Mouse (Mus musculus): ENCODE data around the gene Lhx1. TPM values are rescaled to one million over a fixed set of nuclear protein-coding genes. Genes with fewer than 3 reads are reported as not detected.

Lhx1 gene
- polyA plus RNA-seq, 1 experiment from 2014 or later, result 2.6 TPM

DNA sequence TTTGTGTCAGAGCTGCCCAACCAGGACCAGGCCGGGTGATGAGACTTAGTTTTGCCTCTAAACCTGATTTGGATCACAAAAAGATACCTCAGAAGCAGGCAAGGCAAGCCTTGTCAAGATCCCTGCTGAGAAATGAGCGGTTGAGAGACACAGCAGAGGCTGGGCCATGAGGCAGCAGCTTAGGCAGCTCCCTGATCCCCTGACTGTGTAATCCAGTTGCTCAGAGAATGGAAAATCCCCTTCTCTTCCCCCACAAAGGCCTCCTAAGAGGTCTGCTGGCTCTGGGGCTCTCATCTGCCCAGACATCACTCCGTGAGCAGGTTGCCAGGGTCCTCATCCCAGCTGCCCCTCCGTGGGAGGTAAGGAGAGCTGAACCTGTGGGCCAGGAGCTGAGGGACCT lies 14.6 kb upstream of the Lhx1 start:
- DNase-seq (ENCODE audit: low spot score), result no peak

DNA sequence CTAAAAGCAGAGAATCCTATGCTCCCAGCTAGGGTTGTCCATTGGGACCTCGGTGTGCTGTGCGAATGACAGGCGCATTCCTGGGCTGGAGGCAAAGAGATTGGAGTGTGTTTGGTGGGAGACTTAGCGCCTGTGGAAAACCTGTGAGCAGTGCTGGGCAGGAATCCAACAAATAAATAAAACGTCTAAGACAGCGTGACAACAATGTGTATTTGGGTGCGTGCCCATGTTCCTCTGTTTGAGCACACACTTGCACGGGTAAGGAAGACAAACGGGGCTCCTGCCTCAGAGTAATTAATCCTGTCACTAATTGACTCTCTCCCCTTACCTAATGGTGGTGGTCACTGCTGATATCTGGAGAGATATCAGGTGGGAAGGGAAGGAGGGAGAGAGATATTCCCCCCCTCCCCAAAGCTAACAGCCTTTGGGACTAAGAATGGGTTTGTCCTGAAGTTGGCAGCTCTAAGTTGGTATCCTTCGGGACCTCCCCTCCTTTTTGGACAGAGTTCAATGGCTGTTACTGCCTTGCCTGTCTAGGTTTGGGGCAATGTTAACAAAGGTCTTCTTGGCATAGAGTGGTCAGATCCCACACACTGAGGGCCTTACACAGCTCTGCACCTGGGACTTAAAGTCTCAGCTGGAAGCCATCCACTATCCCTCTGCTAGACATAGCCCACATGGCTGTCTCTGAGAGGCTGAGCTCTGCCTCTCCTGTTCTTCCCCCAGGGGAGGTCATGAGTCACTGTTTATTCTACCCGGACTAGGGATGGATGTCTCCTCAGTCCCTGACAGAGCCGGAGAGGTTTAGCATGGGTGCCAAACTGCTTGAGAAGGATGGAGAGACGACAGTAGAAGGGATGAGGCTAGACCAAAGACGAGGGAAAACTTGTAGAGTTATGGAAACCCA lies 4.7 kb upstream of the Lhx1 start:
- H3K4me2 ChIP-seq (ENCODE audit: low read depth, low read length), result no peak overlapping the region
- H3K27me3 ChIP-seq (ENCODE audit: control insufficient read depth, insufficient read depth, low read length), result peaks cover 64% of the 10 kb centered on the region
- ATAC-seq (replicated peaks; ENCODE audit: insufficient number of reproducible peaks, low FRiP score, low TSS enrichment, low read depth) (no peak), DNase-seq (ENCODE audit: low spot score) (no peak)
- no peak overlapping the region for H3K27ac ChIP-seq (replicated peaks; ENCODE audit: low read depth, low read length)
- no peaks in the 10 kb centered on the region for H3K36me3 ChIP-seq (replicated peaks; ENCODE audit: control insufficient read depth, insufficient read depth, low read depth, low read length)
- no peak overlapping the region for H3K9ac ChIP-seq (replicated peaks; ENCODE audit: low read length)
- H3K4me1 ChIP-seq (ENCODE audit: control insufficient read depth, insufficient read depth, low read length), result peaks cover 4% of the 10 kb centered on the region
- H3K4me3 ChIP-seq (ENCODE audit: low read depth, low read length), result no peak overlapping the region
- H3K9me3 ChIP-seq (replicated peaks; ENCODE audit: control insufficient read depth, low read length), result no peaks in the 10 kb centered on the region
- 9% methylated on average over 14 of the region's 14 CpGs for WGBS

More for the DNA sequence above, 14.6 kb upstream of the Lhx1 start:
- WGBS, result 12% methylated on average over 4 of the region's 4 CpGs
- H3K27me3 ChIP-seq (ENCODE audit: control insufficient read depth, insufficient read depth, low read length), result no peaks in the 10 kb centered on the region; the same call in 1 of the 2 replicates
- H3K36me3 ChIP-seq (replicated peaks; ENCODE audit: control insufficient read depth, insufficient read depth, low read depth, low read length), result no peaks in the 10 kb centered on the region
- ATAC-seq (replicated peaks; ENCODE audit: insufficient number of reproducible peaks, low FRiP score, low TSS enrichment, low read depth), result no peak
- no peak overlapping the region for H3K9ac ChIP-seq (replicated peaks; ENCODE audit: low read length)
- H3K27ac ChIP-seq (replicated peaks; ENCODE audit: low read depth, low read length), result no peak overlapping the region
- no peak overlapping the region for H3K4me3 ChIP-seq (ENCODE audit: low read depth, low read length)
- no peaks in the 10 kb centered on the region for H3K9me3 ChIP-seq (replicated peaks; ENCODE audit: control insufficient read depth, low read length)
- H3K4me2 ChIP-seq (ENCODE audit: low read depth, low read length), result no peak overlapping the region
- H3K4me1 ChIP-seq (ENCODE audit: control insufficient read depth, insufficient read depth, low read length), result no peaks in the 10 kb centered on the region

DNA sequence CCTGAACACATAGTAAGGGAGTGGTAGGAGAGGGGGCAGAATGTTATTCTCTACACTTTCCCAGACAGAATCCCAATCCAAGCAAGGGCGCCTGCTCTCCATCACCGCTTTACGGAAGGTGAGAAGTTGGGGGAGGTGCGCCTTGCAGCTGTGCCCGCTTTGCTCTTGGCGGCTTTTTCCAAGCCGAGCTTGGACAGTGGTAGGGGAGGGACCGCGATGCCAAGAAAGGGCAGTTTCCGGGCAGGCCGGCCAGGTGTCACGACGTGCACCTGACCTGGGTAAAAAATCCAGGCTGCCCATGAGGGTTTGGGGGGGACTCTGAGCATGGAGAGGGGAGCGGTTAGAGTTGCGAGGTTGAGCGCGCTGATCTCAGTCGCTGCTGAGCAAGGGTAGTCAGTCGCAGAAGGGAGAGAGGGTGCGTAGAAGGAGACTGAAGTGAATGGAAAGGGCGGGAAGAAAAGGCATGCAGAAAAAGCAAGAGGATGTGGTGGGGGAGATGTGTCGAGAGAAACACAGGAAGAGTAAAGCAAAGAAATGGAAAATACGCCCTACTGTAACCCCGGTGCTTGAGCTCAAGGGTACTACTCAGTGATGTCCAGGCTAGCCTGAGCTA lies 3.9 kb upstream of the Lhx1 start:
- Histone ChIP-seq H3K4me2 (ENCODE audit: low read depth, low read length) (peak overlapping the region; percentile 22; the same call in 1 of the 2 replicates), H3K9me3 (replicated peaks; ENCODE audit: control insufficient read depth, low read length) (no peaks in the 10 kb centered on the region), H3K27ac (replicated peaks; ENCODE audit: low read depth, low read length) (no peak overlapping the region), H3K9ac (replicated peaks; ENCODE audit: low read length) (no peak overlapping the region), H3K27me3 (ENCODE audit: control insufficient read depth, insufficient read depth, low read length) (peaks cover 69% of the 10 kb centered on the region), H3K4me1 (ENCODE audit: control insufficient read depth, insufficient read depth, low read length) (peaks cover 4% of the 10 kb centered on the region), H3K36me3 (replicated peaks; ENCODE audit: control insufficient read depth, insufficient read depth, low read depth, low read length) (no peaks in the 10 kb centered on the region), H3K4me3 (ENCODE audit: low read depth, low read length) (no peak overlapping the region)
- DNase-seq (ENCODE audit: low spot score) (peak; percentile 18), ATAC-seq (replicated peaks; ENCODE audit: insufficient number of reproducible peaks, low FRiP score, low TSS enrichment, low read depth) (no peak)
- WGBS, result 1% methylated on average over 24 of the region's 24 CpGs

DNA sequence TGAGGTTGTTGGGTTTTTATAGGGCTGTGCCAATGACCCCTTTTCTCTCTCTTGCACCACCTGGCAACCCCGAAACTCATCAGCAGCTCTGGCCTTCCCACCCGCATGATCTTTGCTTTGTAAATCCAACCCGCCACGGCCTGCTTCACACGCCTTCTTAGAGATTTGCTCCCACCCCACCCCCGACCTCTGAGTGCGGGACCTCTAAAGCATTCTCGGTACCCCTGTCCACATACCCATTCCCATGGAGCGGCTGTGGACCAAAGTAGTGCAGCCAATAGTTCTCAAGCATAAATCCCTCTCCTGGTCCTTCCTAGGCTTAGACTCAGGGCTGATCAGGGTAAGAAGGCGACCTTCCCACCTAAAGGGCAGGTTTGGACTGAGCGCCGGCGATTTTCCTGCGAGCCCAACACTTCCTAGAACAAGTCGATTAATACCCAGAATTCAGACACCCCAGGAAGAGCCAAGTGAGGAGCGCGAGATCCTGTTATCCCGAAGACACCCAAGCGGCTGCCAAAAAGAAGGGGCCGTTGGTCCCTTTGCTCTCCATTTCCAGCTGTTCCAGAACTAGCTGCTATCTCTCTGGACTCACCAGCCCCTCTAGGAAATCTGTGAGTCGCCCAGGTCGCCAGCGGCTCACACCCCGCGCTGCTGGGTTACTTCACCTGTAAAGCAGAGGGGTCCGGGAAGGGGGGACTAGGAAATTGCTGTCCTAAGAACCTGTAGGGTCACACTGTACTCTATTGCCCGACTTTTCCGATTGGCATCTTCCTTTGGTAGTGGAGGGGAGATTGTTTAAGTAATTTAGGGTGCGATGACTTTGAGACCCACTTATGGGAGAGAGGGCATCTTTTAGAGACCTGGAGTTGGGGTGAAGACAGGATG lies 1.9 kb upstream of the Lhx1 start:
- ATAC-seq (replicated peaks; ENCODE audit: insufficient number of reproducible peaks, low FRiP score, low TSS enrichment, low read depth) (no peak), DNase-seq (ENCODE audit: low spot score) (no peak)
- Histone ChIP-seq H3K9me3 (replicated peaks; ENCODE audit: control insufficient read depth, low read length) (no peaks in the 10 kb centered on the region), H3K36me3 (replicated peaks; ENCODE audit: control insufficient read depth, insufficient read depth, low read depth, low read length) (no peaks in the 10 kb centered on the region), H3K27me3 (ENCODE audit: control insufficient read depth, insufficient read depth, low read length) (peaks cover 81% of the 10 kb centered on the region), H3K4me2 (ENCODE audit: low read depth, low read length) (no peak overlapping the region), H3K4me1 (ENCODE audit: control insufficient read depth, insufficient read depth, low read length) (peaks cover 7% of the 10 kb centered on the region), H3K27ac (replicated peaks; ENCODE audit: low read depth, low read length) (no peak overlapping the region), H3K9ac (replicated peaks; ENCODE audit: low read length) (no peak overlapping the region), H3K4me3 (ENCODE audit: low read depth, low read length) (no peak overlapping the region)
- under 1% methylated on average over 29 of the region's 29 CpGs for WGBS

DNA sequence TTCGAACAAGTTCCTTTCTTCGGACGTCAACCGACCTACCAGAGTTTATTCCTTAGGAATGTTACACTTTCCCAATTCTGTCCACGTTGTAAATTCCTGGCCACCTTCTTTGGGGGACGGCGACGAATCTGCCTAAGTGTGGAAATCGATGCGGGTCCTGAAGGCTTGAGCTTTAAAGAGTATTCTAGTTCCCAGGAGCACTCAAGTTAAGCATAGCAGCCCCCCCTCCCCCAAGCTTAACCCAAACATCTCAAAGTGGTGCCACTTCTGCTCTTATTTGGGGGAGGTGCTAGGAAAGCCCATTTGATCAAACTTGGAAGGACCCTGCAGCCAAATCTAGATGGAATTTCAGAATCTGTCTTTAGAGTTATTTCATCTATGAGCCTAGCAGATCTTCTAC lies 1.1 kb upstream of the Lhx1 start:
- ATAC-seq (replicated peaks; ENCODE audit: insufficient number of reproducible peaks, low FRiP score, low TSS enrichment, low read depth) (no peak), DNase-seq (ENCODE audit: low spot score) (peak; percentile 17)
- Histone ChIP-seq H3K9me3 (replicated peaks; ENCODE audit: control insufficient read depth, low read length) (no peaks in the 10 kb centered on the region), H3K27ac (replicated peaks; ENCODE audit: low read depth, low read length) (no peak overlapping the region), H3K4me2 (ENCODE audit: low read depth, low read length) (peak overlapping the region; percentile 88), H3K9ac (replicated peaks; ENCODE audit: low read length) (no peak overlapping the region), H3K36me3 (replicated peaks; ENCODE audit: control insufficient read depth, insufficient read depth, low read depth, low read length) (no peaks in the 10 kb centered on the region), H3K27me3 (ENCODE audit: control insufficient read depth, insufficient read depth, low read length) (peaks cover 83% of the 10 kb centered on the region), H3K4me3 (ENCODE audit: low read depth, low read length) (peak overlapping the region; percentile 49), H3K4me1 (ENCODE audit: control insufficient read depth, insufficient read depth, low read length) (peaks cover 7% of the 10 kb centered on the region)
- under 1% methylated on average over 10 of the region's 10 CpGs for WGBS

DNA sequence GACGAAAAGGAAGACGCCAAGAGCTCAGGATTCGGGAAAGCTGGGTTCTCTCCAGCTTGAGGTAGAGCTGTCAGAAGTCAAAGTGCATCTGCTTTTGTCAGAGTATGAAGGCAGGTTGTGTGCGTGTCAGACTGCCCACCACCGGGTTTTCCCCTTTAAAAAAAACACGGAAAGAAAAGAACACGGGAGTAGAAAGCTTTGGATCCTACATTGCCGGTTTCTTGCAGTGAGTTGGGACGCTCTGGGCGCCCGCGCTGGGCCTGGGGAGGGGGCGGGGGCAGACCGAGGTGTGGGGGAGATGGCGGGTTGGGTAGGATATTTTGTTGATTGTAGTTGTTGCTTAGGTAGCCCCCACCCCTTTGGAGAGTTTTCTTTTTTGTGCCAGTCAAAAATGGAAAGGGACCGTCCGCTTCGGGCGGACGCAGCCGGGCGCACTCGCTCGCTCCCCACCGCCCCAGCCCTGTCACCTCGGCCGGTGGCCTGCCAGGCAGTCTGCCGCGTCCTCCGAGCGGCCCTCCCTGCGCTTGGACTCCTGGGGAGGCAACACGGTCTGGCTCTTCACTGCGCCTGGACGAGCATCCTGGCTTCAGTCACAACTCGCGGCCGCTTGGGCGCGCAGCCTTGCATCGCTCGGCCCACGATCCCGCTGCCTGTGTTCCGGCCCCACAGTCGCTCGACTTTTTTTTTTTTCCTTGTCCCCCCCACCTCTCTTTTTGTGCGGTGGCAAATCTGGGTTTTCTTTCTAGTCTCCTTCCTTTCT lies 644 bp downstream of the Lhx1 start:
- ATAC-seq (replicated peaks; ENCODE audit: insufficient number of reproducible peaks, low FRiP score, low TSS enrichment, low read depth) (no peak), DNase-seq (ENCODE audit: low spot score) (peak; percentile 44)
- H3K4me3 ChIP-seq (ENCODE audit: low read depth, low read length), result peak overlapping the region; percentile 49
- H3K4me1 ChIP-seq (ENCODE audit: control insufficient read depth, insufficient read depth, low read length), result peaks cover 7% of the 10 kb centered on the region
- no peak overlapping the region for H3K9ac ChIP-seq (replicated peaks; ENCODE audit: low read length)
- H3K36me3 ChIP-seq (replicated peaks; ENCODE audit: control insufficient read depth, insufficient read depth, low read depth, low read length), result no peaks in the 10 kb centered on the region
- no peaks in the 10 kb centered on the region for H3K9me3 ChIP-seq (replicated peaks; ENCODE audit: control insufficient read depth, low read length)
- under 1% methylated on average over 48 of the region's 48 CpGs for WGBS
- H3K4me2 ChIP-seq (ENCODE audit: low read depth, low read length), result peak overlapping the region; percentile 88
- peaks cover 86% of the 10 kb centered on the region for H3K27me3 ChIP-seq (ENCODE audit: control insufficient read depth, insufficient read depth, low read length)
- H3K27ac ChIP-seq (replicated peaks; ENCODE audit: low read depth, low read length), result no peak overlapping the region

DNA sequence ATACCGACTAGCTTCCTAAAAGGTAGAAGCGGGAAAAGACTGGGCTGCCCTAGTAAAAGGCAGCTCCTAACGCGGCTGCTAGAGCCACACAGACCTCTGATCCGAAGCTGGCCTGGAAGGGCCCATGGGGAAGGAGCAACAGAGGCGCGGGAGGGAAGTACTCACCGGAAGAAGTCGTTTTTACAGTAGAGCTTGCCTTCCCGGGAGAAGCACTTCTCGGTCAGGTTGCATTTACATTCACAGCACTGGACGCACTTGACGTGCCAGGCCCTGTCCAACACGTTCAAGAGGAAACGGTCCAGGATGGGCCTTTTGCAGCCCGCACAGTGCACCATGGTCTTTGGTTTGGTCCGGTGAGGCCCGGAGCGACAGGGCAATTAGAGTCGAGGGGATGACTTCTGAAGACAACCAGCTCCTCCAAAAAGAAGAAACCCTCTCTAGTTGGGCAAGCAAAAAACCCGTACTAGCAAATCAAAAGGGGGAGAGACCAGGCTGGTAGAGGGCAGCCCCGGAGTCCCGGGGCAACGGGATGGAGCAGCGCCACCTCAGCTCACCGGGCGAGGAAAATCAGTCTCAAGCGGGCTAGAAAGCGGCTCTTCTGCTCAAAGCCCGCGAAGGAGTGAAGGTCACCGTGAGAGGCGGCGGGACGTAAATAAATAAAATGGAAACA lies 1.4 kb downstream of the Lhx1 start:
- H3K9ac ChIP-seq (replicated peaks; ENCODE audit: low read length), result no peak overlapping the region
- DNase-seq (ENCODE audit: low spot score), result peak; percentile 29

More for the DNA sequence above, 1.4 kb downstream of the Lhx1 start:
- H3K27me3 ChIP-seq (ENCODE audit: control insufficient read depth, insufficient read depth, low read length), result peaks cover 86% of the 10 kb centered on the region
- no peaks in the 10 kb centered on the region for H3K9me3 ChIP-seq (replicated peaks; ENCODE audit: control insufficient read depth, low read length)
- no peak for ATAC-seq (replicated peaks; ENCODE audit: insufficient number of reproducible peaks, low FRiP score, low TSS enrichment, low read depth)
- H3K36me3 ChIP-seq (replicated peaks; ENCODE audit: control insufficient read depth, insufficient read depth, low read depth, low read length), result no peaks in the 10 kb centered on the region
- H3K27ac ChIP-seq (replicated peaks; ENCODE audit: low read depth, low read length), result no peak overlapping the region
- peak overlapping the region; percentile 49 for H3K4me3 ChIP-seq (ENCODE audit: low read depth, low read length)
- H3K4me1 ChIP-seq (ENCODE audit: control insufficient read depth, insufficient read depth, low read length), result peaks cover 7% of the 10 kb centered on the region
- under 1% methylated on average over 35 of the region's 35 CpGs for WGBS
- H3K4me2 ChIP-seq (ENCODE audit: low read depth, low read length), result no peak overlapping the region
